Mouse (Mus musculus) hindbrain, embryonic 10.5 days (tissue): ENCODE measurements at regions not wholly inside any gene's neighbourhood (a gene's known extent, or its start where the extent isn't known, plus 50 kb on each side); places are given as distances from the start of the nearest gene placed in this dataset.

ENCODE experiments used
- DNase-seq: peaks from one replicate; pipeline ENCODE4 v3.0.0-alpha.2; 2017; ENCODE audit warnings: low spot score
- H3K27ac ChIP-seq: fragments of 300-500 bp; sonication (generic); 2 replicates; pipeline ENCODE4 v1.5.1; 2016; ENCODE audit warnings: mild to moderate bottlenecking, moderate library complexity
- H3K27me3 ChIP-seq: fragments of 300-500 bp; sonication (generic); 2 replicates; pipeline ENCODE4 v1.6.1; 2016; ENCODE audit warnings: mild to moderate bottlenecking; ENCODE audit not compliant: poor library complexity, insufficient read depth, severe bottlenecking
- H3K36me3 ChIP-seq: fragments of 300-500 bp; sonication (generic); 2 replicates; pipeline ENCODE4 v1.6.1; 2016; ENCODE audit warnings: mild to moderate bottlenecking, moderate library complexity
- H3K4me1 ChIP-seq: fragments of 300-500 bp; sonication (generic); replicated peaks from 2 replicates; pipeline ENCODE4 v1.6.1; 2016; ENCODE audit warnings: mild to moderate bottlenecking
- H3K4me3 ChIP-seq: fragments of 300-500 bp; sonication (generic); 2 replicates; pipeline ENCODE4 v1.5.1; 2016; ENCODE audit warnings: mild to moderate bottlenecking, moderate library complexity
- H3K9me3 ChIP-seq: fragments of 300-500 bp; sonication (generic); 2 replicates; pipeline ENCODE4 v1.6.1; 2016; ENCODE audit warnings: mild to moderate bottlenecking, moderate library complexity
- WGBS: fragments of 180-500 bp; shearing (Covaris S2); methylation state at CpG from one replicate; pipeline ENCODE4 v1.1.7; 2016; 5-methylcytosine and 5-hydroxymethylcytosine counted together

DNA sequence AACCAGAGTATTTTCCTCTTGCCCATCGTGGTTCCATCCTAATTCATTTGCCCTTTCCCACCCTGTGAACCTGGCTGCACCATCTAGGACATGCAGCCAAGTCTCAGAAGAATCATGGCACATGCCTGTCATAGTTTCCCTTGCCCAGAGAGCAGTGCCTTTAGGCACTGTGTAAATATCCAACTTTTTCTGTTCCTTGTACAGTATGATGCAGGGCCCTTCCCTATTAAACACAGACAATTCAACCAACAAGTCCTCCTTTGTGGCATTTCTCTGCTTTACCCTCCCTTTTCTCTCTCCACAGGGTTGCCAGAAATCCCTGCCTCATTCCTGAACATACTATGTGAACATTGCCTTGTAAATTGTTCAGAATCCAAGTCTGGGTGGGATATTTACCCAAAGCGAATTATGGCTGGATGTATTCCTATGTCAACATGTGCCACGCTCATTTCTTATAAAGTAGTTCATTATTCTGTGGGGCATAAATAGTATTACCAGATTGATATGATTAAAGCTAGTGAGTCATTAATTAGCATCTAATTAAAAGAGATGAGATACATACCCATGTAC, 349.1 kb downstream of the Insc start:
- DNase-seq = no peak
- Histone ChIP-seq H3K4me1 (peaks cover 3% of the 10 kb centered on the region; the same call in 1 of the 2 replicates), H3K36me3 (no peaks in the 10 kb centered on the region), H3K27ac (no peak overlapping the region), H3K4me3 (no peak overlapping the region), H3K9me3 (no peaks in the 10 kb centered on the region), H3K27me3 (peaks cover 23% of the 10 kb centered on the region; the same call in 1 of the 2 replicates)
- 88% methylated on average over 3 of the region's 3 CpGs for WGBS

DNA sequence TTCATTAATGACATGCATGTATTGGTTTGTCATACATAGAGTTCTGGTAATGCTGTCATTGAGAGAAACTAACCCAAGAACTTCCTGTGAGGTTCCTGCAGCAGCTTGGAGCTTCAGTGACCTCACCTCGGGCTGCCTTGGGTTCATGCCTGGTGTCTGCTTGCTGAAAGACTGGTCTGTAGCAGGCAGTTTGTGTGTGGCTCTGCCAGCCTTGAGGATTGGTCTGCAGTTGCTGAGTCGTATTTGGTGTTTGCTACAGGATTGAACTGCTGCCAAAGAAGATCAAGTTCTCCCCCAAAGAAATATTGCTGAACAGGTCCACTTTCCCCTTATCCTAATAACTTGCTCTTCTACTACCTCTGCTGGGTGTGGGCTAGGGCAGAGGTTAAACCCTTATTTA, 362.5 kb downstream of the Insc start:
- Histone ChIP-seq H3K4me3 (no peak overlapping the region), H3K9me3 (no peaks in the 10 kb centered on the region), H3K27me3 (no peaks in the 10 kb centered on the region), H3K4me1 (no peaks in the 10 kb centered on the region), H3K36me3 (no peaks in the 10 kb centered on the region), H3K27ac (no peak overlapping the region)
- WGBS = 82% methylated on average over 2 of the region's 2 CpGs
- DNase-seq = no peak

DNA sequence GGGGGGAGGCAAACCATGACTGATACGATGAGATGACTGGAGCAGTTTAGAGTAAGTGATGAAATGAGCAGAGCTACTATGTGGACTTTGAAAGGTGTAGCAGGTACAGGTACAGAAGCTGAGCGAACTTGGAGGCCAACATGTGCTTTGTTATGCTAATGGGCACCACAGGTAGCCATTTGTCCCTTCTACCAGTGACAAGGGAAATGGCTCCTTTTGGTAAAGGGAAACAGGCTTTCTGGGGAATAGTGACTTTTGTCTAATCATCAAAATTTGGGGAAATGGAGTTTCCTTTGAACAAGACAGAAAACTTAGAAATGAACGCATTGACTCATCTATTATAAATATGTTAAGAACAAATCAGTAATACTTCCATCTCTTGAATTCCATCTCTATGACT, 368.8 kb downstream of the Insc start:
- 52% methylated on average over 3 of the region's 3 CpGs for WGBS
- Histone ChIP-seq H3K4me3 (no peak overlapping the region), H3K4me1 (no peaks in the 10 kb centered on the region), H3K9me3 (no peaks in the 10 kb centered on the region), H3K27me3 (no peaks in the 10 kb centered on the region), H3K27ac (no peak overlapping the region), H3K36me3 (no peaks in the 10 kb centered on the region)
- no peak for DNase-seq

DNA sequence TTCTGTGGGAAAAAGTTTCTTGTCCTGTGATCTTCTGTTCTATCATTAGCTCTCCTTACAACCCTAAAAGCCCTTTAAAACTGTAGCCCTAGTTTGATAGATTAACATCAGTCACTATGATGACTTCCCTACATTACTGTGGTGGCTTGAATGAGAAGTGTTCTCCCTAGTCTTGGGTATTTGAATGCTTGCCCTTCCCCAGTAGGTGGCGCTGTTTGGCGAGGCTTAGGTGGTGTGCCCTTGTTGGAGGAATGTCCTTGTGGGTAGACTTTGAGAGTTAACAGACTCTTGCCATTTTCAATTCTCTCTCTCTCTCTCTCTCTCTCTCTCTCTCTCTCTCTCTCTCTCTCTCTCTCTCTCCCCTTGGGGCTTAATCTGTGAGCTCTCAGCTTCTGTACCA, 379.8 kb downstream of the Insc start:
- peaks cover 15% of the 10 kb centered on the region for H3K4me1 ChIP-seq

DNA sequence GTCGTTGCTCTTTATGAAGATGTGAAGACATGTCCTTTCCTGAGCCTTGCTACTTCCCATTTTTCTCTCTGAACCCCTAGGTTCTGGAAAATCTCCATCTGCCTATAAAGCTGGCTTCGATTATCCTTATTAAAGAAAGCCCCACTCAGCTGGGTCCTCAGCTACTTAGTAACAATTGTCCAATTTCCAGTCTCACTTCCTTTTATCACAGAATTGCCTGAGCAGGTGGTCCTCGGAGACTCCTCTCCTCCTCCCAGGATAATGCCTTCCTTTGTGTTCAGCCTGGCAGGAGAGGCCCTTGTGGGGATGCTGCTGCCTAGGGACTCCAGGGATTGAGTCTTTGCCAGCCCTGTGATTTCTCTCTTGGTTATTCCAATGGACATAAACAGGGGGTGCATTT, 385.5 kb downstream of the Insc start:
- H3K27ac ChIP-seq = peak overlapping the region; percentile 53; the same call in 1 of the 2 replicates
- no peak overlapping the region for H3K4me3 ChIP-seq
- WGBS = 37% methylated on average over 3 of the region's 3 CpGs
- no peaks in the 10 kb centered on the region for H3K9me3 ChIP-seq
- no peak for DNase-seq
- peaks cover 16% of the 10 kb centered on the region; the same call in 1 of the 2 replicates for H3K27me3 ChIP-seq
- H3K36me3 ChIP-seq = no peaks in the 10 kb centered on the region
- peaks cover 39% of the 10 kb centered on the region for H3K4me1 ChIP-seq

More for the DNA sequence above, 379.8 kb downstream of the Insc start:
- no peak overlapping the region for H3K27ac ChIP-seq
- H3K27me3 ChIP-seq = 0 out of 2 replicates have a peak, but pooled peaks cover 3% of the 10 kb centered on the region
- no peak for DNase-seq
- WGBS = 58% methylated on average over 2 of the region's 2 CpGs
- no peaks in the 10 kb centered on the region for H3K36me3 ChIP-seq
- no peaks in the 10 kb centered on the region for H3K9me3 ChIP-seq
- H3K4me3 ChIP-seq = no peak overlapping the region

DNA sequence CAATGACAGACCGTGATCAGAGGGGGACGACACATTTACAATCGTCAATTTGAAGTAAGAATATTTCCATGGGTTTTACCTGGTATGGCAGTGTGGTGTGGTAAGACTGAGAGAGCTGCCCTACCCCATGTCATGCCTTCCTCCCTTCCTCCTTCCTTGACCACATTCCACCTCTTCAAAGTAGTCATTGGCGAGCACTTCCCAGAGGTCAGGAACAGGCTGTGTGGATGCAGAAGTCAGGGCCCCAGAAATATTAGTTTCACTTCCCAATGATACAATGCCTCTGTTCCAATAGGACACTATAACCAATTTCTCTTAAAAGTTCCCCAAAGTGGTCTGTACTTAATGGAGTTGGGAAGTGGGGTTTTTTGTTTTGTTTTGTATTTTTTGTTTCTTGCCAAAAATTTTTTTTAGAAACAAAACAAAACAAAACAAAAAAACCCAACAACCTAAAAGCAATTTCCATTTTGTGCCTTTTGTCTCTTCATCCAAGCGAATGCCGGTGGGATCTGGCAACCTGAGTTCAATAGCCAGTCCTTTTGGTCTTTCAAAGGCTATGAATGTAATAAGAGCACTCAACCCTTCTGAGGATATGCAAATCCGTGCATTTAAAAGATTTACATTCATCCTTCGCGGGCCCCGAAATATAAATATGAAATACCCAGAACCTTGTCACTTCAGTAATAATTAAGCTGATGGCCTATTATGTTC, 387.9 kb downstream of the Insc start:
- Histone ChIP-seq H3K27ac (no peak overlapping the region), H3K4me1 (peaks cover 39% of the 10 kb centered on the region), H3K9me3 (no peaks in the 10 kb centered on the region), H3K36me3 (no peaks in the 10 kb centered on the region), H3K27me3 (peaks cover 16% of the 10 kb centered on the region; the same call in 1 of the 2 replicates), H3K4me3 (no peak overlapping the region)
- 75% methylated on average over 10 of the region's 10 CpGs for whole genome bisulfite sequencing
- no peak for DNase-seq

DNA sequence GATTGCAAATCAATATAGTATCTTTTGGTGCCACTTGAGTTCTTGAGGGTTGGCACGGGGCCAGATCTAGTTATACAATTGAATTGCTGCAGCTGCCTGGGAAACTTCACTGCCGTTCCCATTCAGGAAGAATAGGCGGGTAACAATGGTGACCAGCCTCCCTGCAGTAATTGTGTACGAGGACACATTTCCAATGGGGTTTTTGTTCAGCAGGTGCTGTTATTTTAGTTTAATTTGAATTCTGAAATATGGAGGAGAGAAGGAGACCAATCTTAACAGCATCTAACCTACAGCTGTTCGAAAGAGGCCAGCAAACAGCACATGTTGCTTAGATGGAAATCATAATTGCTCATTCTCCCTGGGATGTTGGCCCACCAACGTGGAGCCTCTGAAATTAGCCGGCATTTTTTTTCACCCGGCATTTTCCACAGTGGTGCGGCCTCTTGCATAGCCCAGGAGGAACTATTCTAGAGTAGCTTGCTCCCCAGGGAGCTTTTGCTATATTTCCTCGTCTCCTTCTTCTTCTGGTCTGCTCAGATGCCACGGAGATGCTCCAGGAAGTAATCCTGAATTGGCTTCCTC, 388.6 kb downstream of the Insc start:
- H3K4me3 ChIP-seq = no peak overlapping the region
- H3K27ac ChIP-seq = peak overlapping the region; percentile 60; the same call in 1 of the 2 replicates
- peaks cover 16% of the 10 kb centered on the region; the same call in 1 of the 2 replicates for H3K27me3 ChIP-seq
- H3K36me3 ChIP-seq = no peaks in the 10 kb centered on the region
- peak; percentile 22 for DNase-seq
- H3K4me1 ChIP-seq = peaks cover 36% of the 10 kb centered on the region
- H3K9me3 ChIP-seq = no peaks in the 10 kb centered on the region
- WGBS = 52% methylated on average over 11 of the region's 11 CpGs

DNA sequence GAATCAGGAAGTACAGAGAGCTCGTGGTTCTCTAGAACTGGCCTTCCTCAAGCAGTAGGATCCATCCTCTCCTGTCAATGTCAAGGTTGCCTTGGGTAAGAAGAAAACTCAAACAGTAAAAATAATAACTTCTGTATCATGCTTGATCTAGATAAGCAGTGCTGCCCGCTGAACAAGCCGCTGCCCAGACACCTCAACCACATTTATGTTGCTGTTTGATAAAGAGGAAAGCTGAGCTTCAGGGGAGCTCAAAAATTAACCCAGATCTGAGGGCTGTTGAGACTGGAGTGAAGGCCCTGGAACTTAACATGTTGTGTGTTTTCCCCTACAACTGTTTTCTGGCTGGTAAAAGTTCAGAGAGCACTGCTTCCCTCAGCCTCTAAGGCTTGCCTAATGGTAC, 389.1 kb downstream of the Insc start:
- H3K4me1 ChIP-seq = peaks cover 31% of the 10 kb centered on the region
- H3K9me3 ChIP-seq = no peaks in the 10 kb centered on the region
- no peak overlapping the region for H3K4me3 ChIP-seq
- H3K27me3 ChIP-seq = peaks cover 15% of the 10 kb centered on the region; the same call in 1 of the 2 replicates
- 83% methylated on average over 3 of the region's 3 CpGs for WGBS
- peak overlapping the region; percentile 60; the same call in 1 of the 2 replicates for H3K27ac ChIP-seq
- H3K36me3 ChIP-seq = no peaks in the 10 kb centered on the region
- DNase-seq = no peak

DNA sequence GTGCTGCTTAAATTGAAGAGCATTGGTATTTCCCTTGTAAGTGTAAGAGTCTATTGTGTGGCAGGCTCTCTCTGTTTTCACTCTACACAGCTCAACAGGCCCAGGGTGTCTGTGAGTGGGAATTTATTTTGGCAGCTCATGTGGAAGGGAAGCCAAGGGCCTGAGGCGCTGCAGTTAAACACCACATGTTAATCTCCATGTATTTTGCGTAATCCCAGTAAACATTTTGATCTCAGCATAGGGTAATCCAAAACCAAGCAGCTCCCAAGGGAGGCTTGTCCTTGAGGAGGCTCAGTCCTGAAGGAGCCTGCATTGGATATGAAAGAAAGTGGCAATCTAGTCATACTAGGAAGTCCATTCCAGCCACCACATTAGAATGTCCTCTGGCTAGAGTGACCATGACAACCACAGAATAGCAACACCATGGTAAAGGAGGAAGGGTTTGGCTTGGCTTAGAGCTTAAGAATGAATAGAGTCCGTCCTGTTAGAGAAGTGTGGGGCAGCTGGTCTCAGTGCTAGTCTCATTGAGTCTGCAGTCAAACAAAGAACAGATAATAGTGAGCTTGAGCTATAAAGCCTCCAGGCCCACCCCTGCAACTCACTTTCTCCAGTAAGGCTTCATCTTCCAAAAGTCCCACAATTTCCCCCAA, 391.6 kb downstream of the Insc start:
- WGBS = 84% methylated on average over 3 of the region's 3 CpGs
- Histone ChIP-seq H3K4me3 (no peak overlapping the region), H3K9me3 (no peaks in the 10 kb centered on the region), H3K27me3 (0 out of 2 replicates have a peak, but pooled peaks cover 5% of the 10 kb centered on the region), H3K4me1 (peaks cover 14% of the 10 kb centered on the region), H3K27ac (no peak overlapping the region), H3K36me3 (no peaks in the 10 kb centered on the region)
- DNase-seq = no peak

DNA sequence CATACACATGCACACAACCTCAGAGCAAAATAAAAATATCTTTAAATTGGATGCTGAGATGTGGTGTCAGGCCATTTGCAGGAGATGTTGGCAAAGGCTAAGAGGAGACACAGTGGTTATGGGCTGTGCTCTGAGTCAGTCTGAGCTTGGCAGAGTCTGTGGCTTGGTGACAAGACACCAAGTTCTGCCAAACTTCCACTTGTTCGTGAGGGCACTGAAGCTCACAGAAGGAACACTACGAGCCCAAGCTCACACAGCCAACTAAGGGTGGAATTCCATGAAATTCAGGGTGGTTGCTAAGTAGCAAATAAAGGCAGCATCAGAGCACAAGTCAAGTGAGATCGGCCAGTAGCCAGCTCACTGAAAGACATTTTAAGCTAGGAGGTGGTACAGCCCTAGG, 396.8 kb downstream of the Insc start:
- Histone ChIP-seq H3K9me3 (no peaks in the 10 kb centered on the region), H3K36me3 (no peaks in the 10 kb centered on the region), H3K27me3 (no peaks in the 10 kb centered on the region), H3K27ac (no peak overlapping the region), H3K4me1 (0 out of 2 replicates have a peak, but pooled peaks cover 2% of the 10 kb centered on the region), H3K4me3 (no peak overlapping the region)
- DNase-seq = no peak
- 48% methylated on average over 3 of the region's 3 CpGs for WGBS

DNA sequence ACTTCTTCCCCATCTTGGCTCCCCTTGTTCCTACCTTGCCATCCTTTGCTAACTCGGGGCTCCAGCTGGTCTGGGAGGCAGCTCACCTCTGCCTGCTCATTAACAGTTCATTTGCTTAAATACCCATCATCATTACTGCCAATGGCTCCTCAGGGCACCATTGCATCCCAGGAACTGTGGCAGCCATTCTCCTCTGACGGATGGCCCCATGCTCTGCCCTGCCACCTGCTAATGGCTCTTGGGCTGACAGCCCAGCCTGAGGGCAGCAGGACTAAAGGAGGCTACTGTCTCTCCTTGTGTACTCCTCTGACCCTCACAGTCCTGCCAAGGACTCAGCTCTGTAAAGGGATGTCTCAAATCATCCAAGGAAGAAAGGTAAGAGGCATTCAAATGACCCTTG, 398.7 kb downstream of the Insc start:
- no peak overlapping the region for H3K27ac ChIP-seq
- DNase-seq = no peak
- no peaks in the 10 kb centered on the region for H3K36me3 ChIP-seq
- H3K9me3 ChIP-seq = no peaks in the 10 kb centered on the region
- peaks cover 5% of the 10 kb centered on the region for H3K4me1 ChIP-seq
- H3K4me3 ChIP-seq = no peak overlapping the region
- H3K27me3 ChIP-seq = no peaks in the 10 kb centered on the region
- 73% methylated on average over 2 of the region's 2 CpGs for WGBS

DNA sequence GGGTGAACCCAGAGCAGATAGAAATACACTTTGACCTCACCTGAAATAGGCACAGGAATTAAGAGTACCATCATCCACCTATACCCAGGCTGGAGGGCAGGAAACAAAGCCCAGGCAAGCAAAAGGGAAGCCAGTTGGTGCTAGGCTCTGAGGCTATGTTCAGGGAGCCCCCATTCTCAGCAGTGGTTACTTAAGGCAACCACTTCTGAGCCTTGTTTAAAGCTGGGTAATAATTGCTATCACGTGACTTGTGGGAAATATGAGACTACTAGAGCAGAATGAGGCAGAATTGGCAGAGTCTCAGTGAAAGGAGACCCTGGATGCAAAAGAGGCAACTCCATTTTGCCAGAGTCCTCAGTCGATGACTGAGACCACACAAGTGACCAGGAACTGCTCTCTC, 401.5 kb downstream of the Insc start:
- Histone ChIP-seq H3K27ac (no peak overlapping the region), H3K36me3 (no peaks in the 10 kb centered on the region), H3K4me3 (no peak overlapping the region), H3K27me3 (no peaks in the 10 kb centered on the region), H3K9me3 (no peaks in the 10 kb centered on the region), H3K4me1 (peaks cover 15% of the 10 kb centered on the region)
- DNase-seq = no peak
- whole genome bisulfite sequencing = 65% methylated on average over 2 of the region's 2 CpGs
